Mouse (Mus musculus) liver, embryonic 12.5 days (tissue): ENCODE measurements at regions not wholly inside any gene's neighbourhood (a gene's known extent, or its start where the extent isn't known, plus 50 kb on each side); places are given as distances from the start of the nearest gene placed in this dataset.
"Not testable (repeated sequence)": the region's sequence is repeated elsewhere in the genome, so short reads cannot be mapped to it uniquely, and the experiment has no call there.

Experiments
- ATAC-seq: fragments of 200-750 bp; cut with Nextera tagmentation; 2 replicates; pipeline ENCODE4 v1.8.0; 2017; ENCODE audit warnings: moderate number of reproducible peaks, mild to moderate bottlenecking, moderate library complexity
- H3K27ac ChIP-seq: fragments of 300-500 bp; sonication (generic); 2 replicates; pipeline ENCODE4 v1.5.1; 2016; ENCODE audit warnings: mild to moderate bottlenecking
- H3K27me3 ChIP-seq: fragments of 300-500 bp; sonication (generic); replicated peaks from 2 replicates; pipeline ENCODE4 v1.6.1; 2016; ENCODE audit warnings: mild to moderate bottlenecking, moderate library complexity
- H3K36me3 ChIP-seq: fragments of 300-500 bp; sonication (generic); 2 replicates; pipeline ENCODE4 v1.6.1; 2016; ENCODE audit warnings: mild to moderate bottlenecking, moderate library complexity
- H3K4me1 ChIP-seq: fragments of 300-500 bp; sonication (generic); 2 replicates; pipeline ENCODE4 v1.6.1; 2016
- H3K4me2 ChIP-seq: fragments of 300-500 bp; sonication (generic); 2 replicates; pipeline ENCODE4 v1.6.1; 2016; ENCODE audit warnings: mild to moderate bottlenecking, moderate library complexity
- H3K4me3 ChIP-seq: fragments of 300-500 bp; sonication (generic); 2 replicates; pipeline ENCODE4 v1.5.1; 2016; ENCODE audit warnings: mild to moderate bottlenecking, moderate library complexity
- H3K9ac ChIP-seq: fragments of 300-500 bp; sonication (generic); 2 replicates; pipeline ENCODE4 v1.6.1; 2016; ENCODE audit warnings: mild to moderate bottlenecking, moderate library complexity
- H3K9me3 ChIP-seq: fragments of 300-500 bp; sonication (generic); replicated peaks from 2 replicates; pipeline ENCODE4 v1.6.1; 2016; ENCODE audit warnings: mild to moderate bottlenecking, moderate library complexity
- WGBS: fragments of 180-500 bp; shearing (Covaris S2); methylation state at CpG from one replicate; pipeline ENCODE4 v1.1.7; 2016; ENCODE audit not compliant: insufficient replicate concordance; 5-methylcytosine and 5-hydroxymethylcytosine counted together

GRCm38 (mm10) chr19:35150780-35151725 is 228.9 kb downstream of the Kif20b start:
- no peak for ATAC-seq
- no peak overlapping the region for H3K4me3 ChIP-seq
- WGBS, result 32% methylated on average over 6 of the region's 6 CpGs
- H3K36me3 ChIP-seq, result no peaks in the 10 kb centered on the region
- H3K4me2 ChIP-seq, result 0 out of 2 replicates have a peak overlapping the region, but pooled peaks have one; percentile 24
- H3K4me1 ChIP-seq, result peaks cover 36% of the 10 kb centered on the region
- no peaks in the 10 kb centered on the region for H3K9me3 ChIP-seq
- H3K27ac ChIP-seq, result 0 out of 2 replicates have a peak overlapping the region, but pooled peaks have one; percentile 50
- H3K27me3 ChIP-seq, result no peaks in the 10 kb centered on the region
- H3K9ac ChIP-seq, result no peak overlapping the region

- Histone ChIP-seq H3K27ac (peak overlapping the region; percentile 50; the same call in 1 of the 2 replicates), H3K4me1 (peaks cover 36% of the 10 kb centered on the region), H3K9me3 (no peaks in the 10 kb centered on the region), H3K4me3 (no peak overlapping the region), H3K9ac (no peak overlapping the region), H3K36me3 (no peaks in the 10 kb centered on the region), H3K4me2 (peak overlapping the region; percentile 24), H3K27me3 (no peaks in the 10 kb centered on the region)
- WGBS, result 17% methylated on average over 5 of the region's 5 CpGs
- ATAC-seq, result peak; percentile 69
Measured at GRCm38 (mm10) chr19:35151841-35152240, 229.7 kb downstream of the Kif20b start.

- Histone ChIP-seq H3K27me3 (no peaks in the 10 kb centered on the region), H3K9ac (no peak overlapping the region), H3K4me3 (no peak overlapping the region), H3K9me3 (no peaks in the 10 kb centered on the region), H3K4me2 (no peak overlapping the region), H3K36me3 (no peaks in the 10 kb centered on the region), H3K4me1 (peaks cover 3% of the 10 kb centered on the region), H3K27ac (no peak overlapping the region)
- ATAC-seq, result no peak
- 79% methylated on average over 3 of the region's 3 CpGs for WGBS
Measured at GRCm38 (mm10) chr19:35157849-35158248, 235.7 kb downstream of the Kif20b start.

GRCm38 (mm10) chr19:35164727-35165126 is 242.6 kb downstream of the Kif20b start:
- Histone ChIP-seq H3K27me3 (no peaks in the 10 kb centered on the region), H3K27ac (no peak overlapping the region), H3K9me3 (no peaks in the 10 kb centered on the region), H3K9ac (no peak overlapping the region), H3K4me1 (peaks cover 8% of the 10 kb centered on the region; the same call in 1 of the 2 replicates), H3K4me3 (no peak overlapping the region), H3K36me3 (no peaks in the 10 kb centered on the region), H3K4me2 (no peak overlapping the region)
- ATAC-seq, result peak; percentile 68
- WGBS, result 15% methylated on average over 2 of the region's 2 CpGs

DNA sequence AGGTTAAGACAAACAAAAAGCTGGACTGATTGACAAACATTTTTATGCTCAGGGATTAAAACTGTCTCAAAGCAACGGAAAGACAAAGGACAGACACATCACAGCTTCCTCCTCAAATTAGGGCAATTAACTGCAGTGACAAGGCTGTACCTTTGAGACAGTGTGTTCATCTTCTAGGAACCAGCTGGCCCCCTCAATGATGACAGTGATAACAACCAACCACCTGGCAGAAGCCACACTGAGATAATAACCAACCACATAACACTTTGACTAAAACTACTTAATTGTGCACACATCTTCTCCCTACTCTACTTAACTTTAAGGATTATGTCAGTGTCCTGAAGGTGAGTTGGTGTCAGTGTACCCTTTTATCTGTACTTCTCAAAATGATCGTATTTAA is 248.4 kb downstream of the Kif20b start:
- H3K27ac ChIP-seq, result no peak overlapping the region
- no peak overlapping the region for H3K9ac ChIP-seq
- ATAC-seq, result peak; percentile 90
- no peaks in the 10 kb centered on the region for H3K36me3 ChIP-seq
- no peaks in the 10 kb centered on the region for H3K27me3 ChIP-seq
- H3K4me3 ChIP-seq, result no peak overlapping the region
- H3K9me3 ChIP-seq, result no peaks in the 10 kb centered on the region
- peaks cover 14% of the 10 kb centered on the region for H3K4me1 ChIP-seq
- peak overlapping the region; percentile 20 for H3K4me2 ChIP-seq
- 41% methylated on average over 2 of the region's 2 CpGs for WGBS

- no peak for ATAC-seq
- Histone ChIP-seq H3K27me3 (no peaks in the 10 kb centered on the region), H3K4me3 (no peak overlapping the region), H3K4me2 (no peak overlapping the region), H3K9ac (no peak overlapping the region), H3K9me3 (no peaks in the 10 kb centered on the region), H3K27ac (no peak overlapping the region), H3K36me3 (no peaks in the 10 kb centered on the region), H3K4me1 (no peaks in the 10 kb centered on the region)
- WGBS, result 84% methylated on average over 1 of the region's 1 CpGs
Measured at GRCm38 (mm10) chr19:35180102-35180501, 257.9 kb downstream of the Kif20b start.

DNA sequence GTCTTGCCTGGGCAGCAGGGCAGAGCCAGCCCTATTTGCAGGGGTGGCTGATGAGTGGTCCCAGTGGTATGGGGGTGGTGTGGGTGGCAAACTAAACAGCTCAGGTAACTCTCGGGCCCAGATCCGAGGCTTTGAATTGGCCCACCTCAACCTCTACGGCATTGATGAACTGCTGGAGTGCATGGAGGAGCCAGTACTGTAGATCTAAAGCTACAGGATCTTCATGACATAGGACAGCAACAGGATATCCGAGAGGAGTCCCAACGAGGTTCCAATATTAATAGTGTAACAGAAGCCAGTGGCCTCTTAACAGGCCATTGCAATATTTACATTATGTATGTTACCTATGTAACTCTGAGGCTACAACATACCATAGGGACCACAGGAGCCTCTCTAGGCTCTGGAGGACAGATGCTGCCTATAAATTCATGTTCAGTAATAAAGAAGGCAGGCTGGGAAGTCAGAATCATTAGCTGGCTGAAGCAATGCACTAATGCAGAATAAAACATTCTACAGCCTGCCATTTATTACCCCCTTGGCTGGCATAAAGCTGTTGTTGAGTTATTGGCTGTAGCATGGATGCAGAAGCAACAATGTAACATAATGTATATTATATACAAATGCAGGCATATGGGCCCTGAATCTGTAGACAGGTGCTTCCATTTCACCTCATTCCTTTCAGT is 283.5 kb downstream of the Kif20b start:
- no peak overlapping the region for H3K9ac ChIP-seq
- no peak overlapping the region for H3K4me3 ChIP-seq
- WGBS, result 73% methylated on average over 5 of the region's 5 CpGs
- H3K4me2 ChIP-seq, result no peak overlapping the region
- ATAC-seq, result no peak
- H3K4me1 ChIP-seq, result no peaks in the 10 kb centered on the region
- H3K36me3 ChIP-seq, result no peaks in the 10 kb centered on the region
- H3K27ac ChIP-seq, result no peak overlapping the region
- H3K9me3 ChIP-seq, result no peaks in the 10 kb centered on the region
- H3K27me3 ChIP-seq, result no peaks in the 10 kb centered on the region

- WGBS, result 64% methylated on average over 3 of the region's 3 CpGs
- no peak overlapping the region for H3K27ac ChIP-seq
- H3K4me2 ChIP-seq, result no peak overlapping the region
- no peaks in the 10 kb centered on the region for H3K9me3 ChIP-seq
- no peak overlapping the region for H3K4me3 ChIP-seq
- no peaks in the 10 kb centered on the region for H3K36me3 ChIP-seq
- no peak overlapping the region for H3K9ac ChIP-seq
- no peak for ATAC-seq
- no peaks in the 10 kb centered on the region for H3K27me3 ChIP-seq
- H3K4me1 ChIP-seq, result no peaks in the 10 kb centered on the region
Measured at GRCm38 (mm10) chr19:35244188-35244587, 322.0 kb downstream of the Kif20b start.

DNA sequence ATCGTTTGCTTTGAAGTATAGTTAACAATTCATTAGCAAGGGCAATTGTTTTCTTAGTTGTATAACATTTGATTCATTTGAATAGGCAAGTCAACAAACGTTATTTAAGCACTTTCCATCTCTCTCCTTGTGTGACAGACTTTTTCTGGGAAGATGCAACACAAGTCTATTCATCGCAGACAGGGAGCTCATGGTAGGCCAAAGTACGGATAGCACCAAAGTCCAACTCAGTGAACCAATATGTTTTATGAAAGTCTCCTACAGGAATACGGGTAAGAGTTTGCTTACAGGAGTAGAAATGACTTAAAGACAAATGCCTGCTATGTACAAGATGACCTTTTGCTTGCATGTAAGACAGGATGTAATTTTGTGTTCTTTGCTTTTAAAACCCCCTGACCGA is 325.4 kb downstream of the Kif20b start:
- H3K4me3 ChIP-seq, result no peak overlapping the region
- no peak overlapping the region for H3K9ac ChIP-seq
- no peaks in the 10 kb centered on the region for H3K27me3 ChIP-seq
- H3K4me1 ChIP-seq, result no peaks in the 10 kb centered on the region
- H3K4me2 ChIP-seq, result no peak overlapping the region
- no peaks in the 10 kb centered on the region for H3K36me3 ChIP-seq
- ATAC-seq, result no peak
- WGBS, result 68% methylated on average over 6 of the region's 6 CpGs
- no peaks in the 10 kb centered on the region for H3K9me3 ChIP-seq
- no peak overlapping the region for H3K27ac ChIP-seq

GRCm38 (mm10) chr19:35258634-35259033 is 336.5 kb downstream of the Kif20b start:
- H3K4me3 ChIP-seq, H3K9ac ChIP-seq, H3K36me3 ChIP-seq, H3K4me1 ChIP-seq, H3K27ac ChIP-seq, H3K4me2 ChIP-seq, H3K9me3 ChIP-seq, H3K27me3 ChIP-seq, ATAC-seq: not testable (repeated sequence)
- 70% methylated on average over 3 of the region's 3 CpGs for WGBS

DNA sequence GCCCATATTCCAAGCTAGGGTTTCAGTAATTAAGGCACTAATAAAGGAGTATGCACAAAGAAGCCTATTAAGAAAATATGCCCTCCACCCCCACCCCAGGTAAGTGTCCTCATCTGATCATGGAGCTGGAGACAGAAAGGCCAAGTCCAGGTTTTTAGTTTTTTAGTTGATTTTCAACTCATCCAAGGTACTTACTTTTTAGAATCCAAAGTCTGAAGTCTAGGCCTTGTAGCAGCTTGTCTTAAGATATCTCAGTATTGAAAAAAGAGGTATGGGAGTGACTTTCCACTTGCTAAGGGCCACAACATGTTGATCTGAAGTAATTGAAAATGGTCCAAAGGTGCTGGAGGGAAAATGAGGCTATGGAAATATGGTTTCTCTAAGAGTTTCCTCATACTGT is 340.9 kb downstream of the Kif20b start:
- Histone ChIP-seq H3K27me3 (no peaks in the 10 kb centered on the region), H3K9me3 (no peaks in the 10 kb centered on the region), H3K4me1 (no peaks in the 10 kb centered on the region), H3K4me3 (no peak overlapping the region), H3K27ac (no peak overlapping the region), H3K9ac (no peak overlapping the region), H3K36me3 (no peaks in the 10 kb centered on the region), H3K4me2 (no peak overlapping the region)
- ATAC-seq, result no peak

- WGBS, result 49% methylated on average over 2 of the region's 2 CpGs
- H3K9ac ChIP-seq, result no peak overlapping the region
- H3K4me1 ChIP-seq, result no peaks in the 10 kb centered on the region
- H3K9me3 ChIP-seq, result no peaks in the 10 kb centered on the region
- H3K36me3 ChIP-seq, result no peaks in the 10 kb centered on the region
- no peak overlapping the region for H3K27ac ChIP-seq
- H3K4me2 ChIP-seq, result no peak overlapping the region
- no peak overlapping the region for H3K4me3 ChIP-seq
- H3K27me3 ChIP-seq, result no peaks in the 10 kb centered on the region
- no peak for ATAC-seq
Measured at GRCm38 (mm10) chr19:35278395-35278794, 356.2 kb downstream of the Kif20b start.
